Mouse (Mus musculus) brain, adult 2 months (tissue): ENCODE measurements at regions not wholly inside any gene's neighbourhood (a gene's known extent, or its start where the extent isn't known, plus 50 kb on each side); places are given as distances from the start of the nearest gene placed in this dataset.

Source experiments
- DNase-seq: peaks from one replicate; pipeline ENCODE4 v3.0.0; 2011; ENCODE audit warnings: low read depth, low spot score

GRCm38 (mm10) chr12:28380203-28380602 is 172.0 kb downstream of the Dcdc2c start:
- DNase-seq, result no peak

- no peak for DNase-seq
Measured at GRCm38 (mm10) chr12:28377968-28378367, 174.2 kb downstream of the Dcdc2c start.

- peak; percentile 6 for DNase-seq
Measured at GRCm38 (mm10) chr12:28377373-28377772, 174.8 kb downstream of the Dcdc2c start.

GRCm38 (mm10) chr12:28376770-28377169 is 175.4 kb downstream of the Dcdc2c start:
- no peak for DNase-seq

GRCm38 (mm10) chr12:28365304-28365703 is 186.9 kb downstream of the Dcdc2c start:
- DNase-seq, result no peak

GRCm38 (mm10) chr12:28358737-28359333 is 193.4 kb downstream of the Dcdc2c start:
- DNase-seq, result no peak

GRCm38 (mm10) chr12:28357764-28358163 is 194.4 kb downstream of the Dcdc2c start:
- DNase-seq, result no peak

GRCm38 (mm10) chr12:28353140-28353539 is 199.1 kb downstream of the Dcdc2c start:
- DNase-seq, result no peak

GRCm38 (mm10) chr12:28352571-28352970 is 199.6 kb downstream of the Dcdc2c start:
- no peak for DNase-seq

- DNase-seq, result no peak
Measured at GRCm38 (mm10) chr12:28342735-28343134, 209.5 kb downstream of the Dcdc2c start.

- no peak for DNase-seq
Measured at GRCm38 (mm10) chr12:28332591-28332990, 219.6 kb downstream of the Dcdc2c start.

GRCm38 (mm10) chr12:28331843-28332242 is 220.4 kb downstream of the Dcdc2c start:
- peak; percentile 59 for DNase-seq

GRCm38 (mm10) chr12:28323659-28324058 is 228.5 kb downstream of the Dcdc2c start:
- no peak for DNase-seq

- no peak for DNase-seq
Measured at GRCm38 (mm10) chr12:28309226-28309625, 243.0 kb downstream of the Dcdc2c start.

GRCm38 (mm10) chr12:28302038-28302581 is 250.1 kb downstream of the Dcdc2c start:
- no peak for DNase-seq

GRCm38 (mm10) chr12:28288376-28288896 is 263.8 kb downstream of the Dcdc2c start:
- no peak for DNase-seq

- no peak for DNase-seq
Measured at GRCm38 (mm10) chr12:28255524-28255923, 296.7 kb downstream of the Dcdc2c start.

- no peak for DNase-seq
Measured at GRCm38 (mm10) chr12:28250526-28250925, 301.7 kb downstream of the Dcdc2c start.

GRCm38 (mm10) chr12:28248749-28249148 is 303.4 kb downstream of the Dcdc2c start:
- DNase-seq, result peak; percentile 76

- peak; percentile 54 for DNase-seq
Measured at GRCm38 (mm10) chr12:28248287-28248686, 303.9 kb downstream of the Dcdc2c start.

- DNase-seq, result peak; percentile 83
Measured at GRCm38 (mm10) chr12:28238016-28238415, 314.2 kb downstream of the Dcdc2c start.

GRCm38 (mm10) chr12:28237041-28237440 is 315.2 kb downstream of the Dcdc2c start:
- DNase-seq, result no peak

GRCm38 (mm10) chr12:28202847-28203246 is 349.4 kb downstream of the Dcdc2c start:
- DNase-seq, result no peak
